Comparison of ENCODE assay signal across 21 mouse cellular contexts in the genomic region with DNA sequence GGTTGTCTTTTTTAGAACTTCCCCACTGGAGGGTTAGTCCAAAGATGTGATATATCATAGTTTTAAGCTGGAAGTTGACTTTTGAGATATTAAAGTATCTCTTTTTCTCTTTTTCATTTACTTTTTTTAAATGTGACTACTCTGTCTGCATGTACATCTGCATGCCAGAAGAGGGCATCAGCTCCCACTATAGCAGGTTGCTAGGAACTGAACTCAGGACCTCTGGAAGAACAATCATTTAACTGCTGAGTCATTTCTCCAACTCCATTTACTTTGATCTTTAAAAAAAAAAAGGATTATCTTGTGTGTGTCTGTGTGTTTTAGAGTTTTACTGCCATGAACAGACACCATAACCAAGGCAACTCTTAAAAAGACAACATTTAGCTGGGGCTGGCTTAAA. TPM values are rescaled to one million over a fixed set of nuclear protein-coding genes. Genes with fewer than 3 reads are reported as not detected.
A peak's percentile ranks its signal among the peaks of the same experiment; 100 is the strongest.
DNase-seq lines count a peak whose midpoint lies in the region; ATAC-seq and TF ChIP-seq lines count a peak whose summit lies in the region.
"Had no signal": no experiment of that assay in that cellular context is flagged by ENCODE, and none has a peak within 500 bp of the region (broad histone marks: within the 10 kb centered on the region; RNA-seq: fewer than 3 reads in every experiment).

No protein-coding gene starts in this region.

- no peak overlapping the region for H3K4me2 ChIP-seq in stomach, postnatal 0 days (replicated peaks; ENCODE audit: low read depth)
- no peak overlapping the region for H3K4me2 ChIP-seq in midbrain, embryonic 16.5 days (ENCODE audit: low read length)
- H3K4me2 ChIP-seq: embryonic facial prominence, embryonic 12.5 days; forebrain, embryonic 15.5 days; heart, embryonic 13.5 days; hindbrain, embryonic 12.5 days had no signal

- no peak for DNase-seq in layer of hippocampus, adult 2 months (ENCODE audit: low spot score in 2 of 2)
- DNase-seq in layer of hippocampus, postnatal 25 days (ENCODE audit: extremely low spot score in 1 of 2, low spot score in 1 of 2) = no peak
- DNase-seq in 416B (ENCODE audit: low read depth) (peak; percentile 25), ES-E14 (ENCODE audit: low read depth, low spot score) (no peak)
- DNase-seq in stomach, postnatal 0 days (ENCODE audit: low spot score) = no peak
- DNase-seq in heart, postnatal 10 days = no peak
- DNase-seq: adrenal gland, adult 8-10 months; adrenal gland, postnatal 36 days; cerebellum, adult 2 months; gastrocnemius, postnatal 36 days; heart, adult 11 months; heart, postnatal 4 days had no signal

- no peak for ATAC-seq in stomach, postnatal 0 days (ENCODE audit: low FRiP score, low TSS enrichment)
- no peak for ATAC-seq in midbrain, embryonic 16.5 days
- ATAC-seq: forebrain, embryonic 15.5 days; hindbrain, embryonic 16.5 days; inflammation-experienced regulatory T-cells, adult 6 months; Patski had no signal

- peaks cover 0 to 2% of the 10 kb centered on the region in 2 experiments; a peak in 1 of 4 replicates for H3K4me1 ChIP-seq in ES-E14 (ENCODE audit: control insufficient read depth in 2 of 2, insufficient read depth in 2 of 2, low read length in 2 of 2, poor library complexity in 1 of 2)
- H3K4me1 ChIP-seq in stomach, postnatal 0 days (replicated peaks; ENCODE audit: control insufficient read depth, insufficient read depth) = no peaks in the 10 kb centered on the region
- H3K4me1 ChIP-seq in midbrain, embryonic 16.5 days (ENCODE audit: control insufficient read depth, insufficient read depth, low read length) = peaks cover 15% of the 10 kb centered on the region

- no peak overlapping the region for H3K9ac ChIP-seq in ES-E14 (ENCODE audit: insufficient read depth, low read depth, low read length, poor library complexity, severe bottlenecking)
- H3K9ac ChIP-seq in stomach, postnatal 0 days (ENCODE audit: low read length) = no peak overlapping the region
- no peak overlapping the region for H3K9ac ChIP-seq in midbrain, embryonic 16.5 days (ENCODE audit: low read depth, low read length)
- H3K9ac ChIP-seq: embryonic facial prominence, embryonic 12.5 days; forebrain, embryonic 15.5 days; heart, embryonic 13.5 days; hindbrain, embryonic 12.5 days had no signal

- in situ Hi-C loops in ES-E14 (cut with MboI; ENCODE audit: low sequenced_read_pairs in 2 of 2, unreplicated experiment in 2 of 2) = no loop called here

- peaks cover 4% of the 10 kb centered on the region; the same call in 1 of the 2 replicates for H3K36me3 ChIP-seq in ES-E14 (ENCODE audit: control insufficient read depth, insufficient read depth, low read length, poor library complexity, severe bottlenecking)
- H3K36me3 ChIP-seq in stomach, postnatal 0 days (ENCODE audit: control insufficient read depth, insufficient read depth, low read length) = no peaks in the 10 kb centered on the region; the same call in 1 of the 2 replicates
- H3K36me3 ChIP-seq in midbrain, embryonic 16.5 days (ENCODE audit: control insufficient read depth, insufficient read depth, low read length) = peaks cover 28% of the 10 kb centered on the region

- TF ChIP-seq EP300 in stomach, postnatal 0 days (optimal IDR thresholded peaks at IDR 0.05) = no peak

- TF ChIP-seq CTCF in layer of hippocampus, adult 2 months (conservative IDR thresholded peaks at IDR 0.05) = peak; percentile 29
- peak; percentile 13; the same call in 1 of the 2 replicates for TF ChIP-seq CTCF in stomach, postnatal 0 days (IDR thresholded peaks at IDR 0.05; ENCODE audit: low read depth)

- no peaks in the 10 kb centered on the region for H3K27me3 ChIP-seq in stomach, postnatal 0 days (ENCODE audit: control insufficient read depth, insufficient read depth, low read length)
- H3K27me3 ChIP-seq in midbrain, embryonic 16.5 days (ENCODE audit: control insufficient read depth, insufficient read depth, low read depth, low read length) = no peaks in the 10 kb centered on the region
- H3K27me3 ChIP-seq: embryonic facial prominence, embryonic 12.5 days; forebrain, embryonic 15.5 days; heart, embryonic 13.5 days; hindbrain, embryonic 12.5 days; Patski had no signal

- H3K27ac ChIP-seq in layer of hippocampus, adult 2 months = no peak overlapping the region
- no peak overlapping the region for H3K27ac ChIP-seq in ES-E14 (ENCODE audit: insufficient read depth, low read depth, low read length, poor library complexity, severe bottlenecking)
- H3K27ac ChIP-seq in stomach, postnatal 0 days (replicated peaks) = no peak overlapping the region
- H3K27ac ChIP-seq in midbrain, embryonic 16.5 days (ENCODE audit: low read length) = no peak overlapping the region
- H3K27ac ChIP-seq: embryonic facial prominence, embryonic 12.5 days; heart, embryonic 13.5 days had no signal

- H3K4me3 ChIP-seq in layer of hippocampus, adult 2 months = no peak overlapping the region
- no peak overlapping the region for H3K4me3 ChIP-seq in ES-E14 (ENCODE audit: insufficient read depth in 1 of 2, low read depth in 1 of 2, low read length in 2 of 2, poor library complexity in 1 of 2, severe bottlenecking in 1 of 2)
- H3K4me3 ChIP-seq in stomach, postnatal 0 days (ENCODE audit: low read depth, low read length) = no peak overlapping the region
- no peak overlapping the region for H3K4me3 ChIP-seq in midbrain, embryonic 16.5 days (ENCODE audit: low read depth, low read length)
- H3K4me3 ChIP-seq: embryonic facial prominence, embryonic 12.5 days; forebrain, embryonic 15.5 days; heart, embryonic 13.5 days; hindbrain, embryonic 12.5 days had no signal

- no peaks in the 10 kb centered on the region for H3K9me3 ChIP-seq in ES-E14 (ENCODE audit: control insufficient read depth, insufficient read depth, low read depth, low read length)
- H3K9me3 ChIP-seq in stomach, postnatal 0 days (ENCODE audit: control insufficient read depth, low read length) = no peaks in the 10 kb centered on the region
- no peaks in the 10 kb centered on the region for H3K9me3 ChIP-seq in midbrain, embryonic 16.5 days (replicated peaks; ENCODE audit: control insufficient read depth, low read length, poor library complexity, severe bottlenecking)
- H3K9me3 ChIP-seq: embryonic facial prominence, embryonic 12.5 days; forebrain, embryonic 15.5 days; heart, embryonic 13.5 days had no signal

- intact Hi-C loops in heart, postnatal 10 days (cut with DNase I) = no loop called here

TF ChIP-seq in ES-E14, 5 proteins besides CTCF, POLR2A, EP300 and RAD21:
- TF ChIP-seq ZC3H11A (IDR thresholded peaks at IDR 0.05; ENCODE audit: borderline replicate concordance, low read depth, low read length) (no peak), MAFK (IDR thresholded peaks at IDR 0.05; ENCODE audit: insufficient read depth, low read depth, low read length) (0 out of 2 replicates have a peak, but pooled peaks have one; percentile 55), ZNF384 (IDR thresholded peaks at IDR 0.05; ENCODE audit: low read depth, low read length) (no peak), HCFC1 (IDR thresholded peaks at IDR 0.05; ENCODE audit: borderline replicate concordance, insufficient read depth, low read length) (no peak), CHD2 (IDR thresholded peaks at IDR 0.05; ENCODE audit: low read depth, low read length) (no peak)

RNA-seq across cellular contexts. Expression of a gene that starts 7.4 kb away (rescaled TPM):
- total RNA-seq in layer of hippocampus, adult 2 months (2021) = 10 to 100 TPM; 35.0 to 38.0 TPM
- 10 to 100 TPM; 39.8 to 40.5 TPM for total RNA-seq in layer of hippocampus, postnatal 25 days (2021)
- total RNA-seq in ES-E14 (2012; rRNA removed) = 5.9 and 10.5 TPM in 2 replicates
- 5.9 and 6.2 TPM in 2 replicates for polyA plus RNA-seq in stomach, postnatal 0 days (2015; fragmentation: Nextera tagmentation; extraction: Ambion mirVana)
- 150 and 160 TPM in 2 replicates for polyA plus RNA-seq in midbrain, embryonic 16.5 days (2015; fragmentation: Nextera tagmentation; extraction: Ambion mirVana)
- 1 to 10 TPM; 4.4 to 4.7 TPM for total RNA-seq in heart, postnatal 10 days (2021)

RNA-seq across cellular contexts. Expression of a gene that starts 34.2 kb away (rescaled TPM):
- total RNA-seq in layer of hippocampus, adult 2 months (2021) = 100 to 1,000 TPM in 1 of 2 experiments, 10 to 100 TPM in 1; 91.3 to 105 TPM
- 100 to 1,000 TPM in 1 of 2 experiments, 10 to 100 TPM in 1; 86.7 to 102 TPM for total RNA-seq in layer of hippocampus, postnatal 25 days (2021)
- 73.2 and 86.7 TPM in 2 replicates for total RNA-seq in ES-E14 (2012; rRNA removed)
- polyA plus RNA-seq in stomach, postnatal 0 days (2015; fragmentation: Nextera tagmentation; extraction: Ambion mirVana) = 61.5 and 72.4 TPM in 2 replicates
- 147 and 153 TPM in 2 replicates for polyA plus RNA-seq in midbrain, embryonic 16.5 days (2015; fragmentation: Nextera tagmentation; extraction: Ambion mirVana)
- 10 to 100 TPM; 48.9 TPM for total RNA-seq in heart, postnatal 10 days (2021)

RNA-seq across cellular contexts. Expression of a gene that starts 48.1 kb away (rescaled TPM):
- 1 to 10 TPM in 1 of 2 experiments, under 1 TPM in 1; 0.76 to 1.8 TPM for total RNA-seq in layer of hippocampus, adult 2 months (2021)
- total RNA-seq in layer of hippocampus, postnatal 25 days (2021) = 1 to 10 TPM in 1 of 2 experiments, not detected in 1; 1.0 TPM
- total RNA-seq in ES-E14 (2012; rRNA removed) = 47.7 and 74.0 TPM in 2 replicates
- polyA plus RNA-seq in stomach, postnatal 0 days (2015; fragmentation: Nextera tagmentation; extraction: Ambion mirVana) = 3.5 and 4.4 TPM in 2 replicates
- 10.0 and 14.9 TPM in 2 replicates for polyA plus RNA-seq in midbrain, embryonic 16.5 days (2015; fragmentation: Nextera tagmentation; extraction: Ambion mirVana)
- 1 to 10 TPM in 1 of 2 experiments, under 1 TPM in 1; 0.45 to 2.1 TPM for total RNA-seq in heart, postnatal 10 days (2021)
- total RNA-seq: gastrocnemius, adult 8-10 months had no signal

RNA-seq across cellular contexts. Expression of a gene that starts 55.3 kb away (rescaled TPM):
- total RNA-seq in layer of hippocampus, adult 2 months (2021) = 10 to 100 TPM; 21.6 to 26.4 TPM
- total RNA-seq in layer of hippocampus, postnatal 25 days (2021) = 10 to 100 TPM; 16.4 to 27.1 TPM
- total RNA-seq in ES-E14 (2012; rRNA removed) = 112 and 168 TPM in 2 replicates
- 170 and 176 TPM in 2 replicates for polyA plus RNA-seq in stomach, postnatal 0 days (2015; fragmentation: Nextera tagmentation; extraction: Ambion mirVana)
- polyA plus RNA-seq in midbrain, embryonic 16.5 days (2015; fragmentation: Nextera tagmentation; extraction: Ambion mirVana) = 26.3 and 26.6 TPM in 2 replicates
- total RNA-seq in heart, postnatal 10 days (2021) = 1 to 10 TPM; 3.4 to 7.1 TPM

Comparison
In these comparisons a context has a peak if more than half of its experiments do, and no peak if none do; other contexts are left out.
1. RNA of a gene that starts 48.1 kb away (total RNA-seq): 47.7 to 74.0 TPM in ES-E14; 0.45 to 2.1 TPM in heart, postnatal 10 days, 0.76 to 1.8 TPM in layer of hippocampus, adult 2 months and 1.0 TPM in layer of hippocampus, postnatal 25 days; every median in the first group is over 10 times any median in the second.